Mouse (Mus musculus): ENCODE measurements around the gene Pnpla7.
"Not testable (repeated sequence)": the region's sequence is repeated elsewhere in the genome, so short reads cannot be mapped to it uniquely, and the experiment has no call there.

Pnpla7 gene

DNA sequence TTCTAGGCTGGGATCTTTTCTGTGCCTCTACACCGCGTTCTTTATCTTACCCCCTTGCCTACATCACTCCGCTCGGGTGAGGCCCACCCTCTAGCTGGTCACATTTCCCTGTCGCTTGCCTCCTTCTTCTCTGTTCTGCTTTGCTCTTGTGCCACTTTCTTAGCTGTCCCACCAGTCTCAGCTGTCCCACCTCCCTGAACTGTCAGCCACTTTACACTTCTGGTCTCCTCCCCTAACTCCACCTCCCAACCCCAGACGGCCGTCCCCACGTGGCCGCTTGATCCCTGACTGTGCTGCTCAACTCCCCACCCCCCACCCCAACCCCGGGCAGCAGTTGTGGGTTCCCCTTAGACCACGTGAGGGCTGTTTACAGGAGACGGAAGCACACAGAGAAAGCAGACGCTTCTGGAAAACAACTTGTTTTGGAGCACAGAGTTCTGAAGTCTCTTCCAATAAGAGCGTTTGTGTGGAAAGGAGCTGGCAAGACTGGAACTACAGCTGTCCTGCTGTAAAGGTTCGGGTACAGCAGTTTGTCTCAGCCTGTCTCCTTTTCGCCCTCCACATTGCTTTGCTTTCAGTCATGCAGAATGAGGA, at the start of gene Pnpla7:
Pnpla7 (plus strand) TSS at position 330 of the 594 bp plus-strand sequence.
- in situ Hi-C loops (cut with MboI; ENCODE audit: unreplicated experiment in 2 of 2): no loop called here

DNA sequence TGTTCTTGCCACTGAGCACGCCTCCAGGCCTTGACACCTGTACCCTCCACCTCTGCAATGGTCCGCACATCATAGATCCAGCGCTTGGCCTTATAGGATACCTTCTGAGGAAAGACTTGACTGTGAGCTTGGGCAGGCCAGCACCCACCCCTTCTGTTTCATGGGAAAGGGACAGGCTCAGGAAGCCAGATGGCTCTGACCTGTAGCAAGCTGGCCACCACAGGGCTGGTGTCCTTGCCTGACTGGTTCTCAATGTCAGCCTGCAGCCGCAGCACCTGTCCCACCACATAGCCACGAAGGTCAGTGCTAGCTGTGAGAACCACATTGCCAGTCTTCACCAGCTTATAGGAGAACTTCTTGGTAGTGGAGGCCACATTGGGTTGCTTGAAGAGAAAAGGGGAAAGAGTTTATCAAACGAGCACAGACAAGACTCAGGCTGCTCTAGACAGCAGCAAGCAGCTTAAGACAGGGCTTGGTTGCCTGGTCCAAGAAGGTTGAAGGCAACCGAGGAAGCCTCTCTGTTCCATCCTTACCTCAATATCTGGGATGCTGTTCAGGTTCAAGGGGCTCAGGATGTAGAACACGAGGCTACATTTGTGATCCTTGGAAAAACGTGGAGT, 49.4 kb upstream of the Pnpla7 start:
- in situ Hi-C loops (cut with MboI; ENCODE audit: unreplicated experiment in 2 of 2): no loop called here

DNA sequence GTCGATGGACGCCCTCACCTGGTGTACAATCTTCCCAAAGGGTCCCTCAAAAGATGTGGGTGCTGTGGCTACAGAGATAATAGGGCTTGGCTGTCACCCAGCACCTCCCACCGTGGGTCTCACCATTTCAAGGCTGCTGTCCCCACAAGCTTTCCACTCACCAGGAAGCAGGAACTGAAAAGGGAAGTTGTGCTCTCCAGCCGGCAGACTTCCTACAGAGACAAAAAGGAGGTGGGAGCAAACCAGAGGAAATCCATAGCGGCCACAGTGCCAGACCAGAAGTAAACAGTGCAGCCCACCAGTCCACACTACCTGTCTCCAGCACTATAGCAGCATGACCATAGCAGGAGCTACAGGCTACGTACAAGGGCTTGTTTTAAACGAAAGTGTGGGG, 48.9 kb upstream of the Pnpla7 start:
- in situ Hi-C loops (cut with MboI; ENCODE audit: unreplicated experiment in 2 of 2): no loop called here

DNA sequence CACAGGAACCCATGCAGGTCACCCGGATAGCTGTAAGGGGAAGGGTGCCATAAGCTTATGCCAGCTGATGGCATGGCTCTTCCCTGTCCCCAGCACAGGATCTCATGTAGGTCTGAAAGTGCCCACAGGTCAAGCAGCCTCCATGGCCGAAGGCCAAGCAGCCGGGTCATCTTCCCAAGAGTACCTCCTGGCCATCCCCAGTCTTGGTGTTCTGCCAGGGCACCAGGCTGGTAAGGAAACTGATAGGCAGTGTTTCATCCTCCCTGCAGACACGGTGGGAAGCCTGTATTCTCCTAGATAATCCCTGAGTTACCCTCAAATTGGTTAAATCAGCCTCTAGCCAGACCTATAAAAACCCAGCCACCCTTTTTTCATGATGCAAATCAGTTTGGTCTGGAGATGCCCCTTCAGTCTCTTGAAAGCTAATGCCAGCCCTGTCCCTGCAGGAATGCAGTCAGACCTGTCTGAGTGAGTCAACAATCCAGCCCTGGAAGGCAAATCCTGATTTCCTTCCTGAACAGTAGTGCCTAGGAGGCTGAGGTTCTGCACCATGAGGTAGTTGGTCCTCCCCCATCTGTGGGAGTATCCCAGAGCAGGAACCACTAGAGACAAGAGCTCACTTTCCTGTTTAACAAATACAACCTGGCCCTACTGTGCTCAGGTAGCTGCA, 47.9 kb upstream of the Pnpla7 start:
- in situ Hi-C loops (cut with MboI; ENCODE audit: unreplicated experiment in 2 of 2): no loop called here

DNA sequence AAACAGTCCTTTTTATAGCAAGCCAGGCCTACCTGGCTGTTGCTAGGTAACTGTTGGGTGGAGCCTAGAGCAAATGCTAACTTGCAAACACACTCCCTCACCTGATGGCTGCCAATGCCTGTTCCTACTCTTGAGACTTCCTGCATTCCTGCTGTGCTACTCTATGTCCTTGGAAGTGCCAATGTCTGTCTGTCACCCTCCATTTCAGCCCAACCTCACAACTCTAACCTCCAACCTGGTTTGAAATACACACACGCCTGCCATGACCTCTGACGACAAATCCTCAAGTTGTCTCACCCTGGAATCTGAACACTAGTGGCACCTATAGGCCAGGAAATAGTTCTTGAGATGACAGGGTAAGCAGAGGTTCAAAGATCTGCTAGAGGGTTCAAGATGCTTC, 46.7 kb upstream of the Pnpla7 start:
- in situ Hi-C loops (cut with MboI; ENCODE audit: unreplicated experiment in 2 of 2): no loop called here

DNA sequence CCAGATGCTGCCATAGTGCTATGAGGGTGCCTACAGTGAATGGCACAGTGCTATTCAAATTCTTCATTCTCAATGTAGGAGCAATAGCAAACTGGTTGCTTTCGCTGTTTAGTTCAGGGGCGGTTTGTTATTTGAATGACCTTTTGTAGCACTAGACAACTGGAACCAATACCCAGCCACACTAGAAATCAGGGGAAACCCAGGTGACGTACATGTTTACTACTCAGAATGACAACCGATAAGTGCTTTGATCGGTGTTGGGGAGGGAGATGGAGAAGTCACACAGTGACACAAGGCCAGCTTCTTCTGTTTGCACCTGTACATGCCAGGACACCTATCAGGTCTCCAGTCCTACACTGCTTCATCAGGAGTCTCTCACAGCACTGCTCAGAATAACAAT, 46.2 kb upstream of the Pnpla7 start:
- in situ Hi-C loops (cut with MboI; ENCODE audit: unreplicated experiment in 2 of 2): no loop called here

DNA sequence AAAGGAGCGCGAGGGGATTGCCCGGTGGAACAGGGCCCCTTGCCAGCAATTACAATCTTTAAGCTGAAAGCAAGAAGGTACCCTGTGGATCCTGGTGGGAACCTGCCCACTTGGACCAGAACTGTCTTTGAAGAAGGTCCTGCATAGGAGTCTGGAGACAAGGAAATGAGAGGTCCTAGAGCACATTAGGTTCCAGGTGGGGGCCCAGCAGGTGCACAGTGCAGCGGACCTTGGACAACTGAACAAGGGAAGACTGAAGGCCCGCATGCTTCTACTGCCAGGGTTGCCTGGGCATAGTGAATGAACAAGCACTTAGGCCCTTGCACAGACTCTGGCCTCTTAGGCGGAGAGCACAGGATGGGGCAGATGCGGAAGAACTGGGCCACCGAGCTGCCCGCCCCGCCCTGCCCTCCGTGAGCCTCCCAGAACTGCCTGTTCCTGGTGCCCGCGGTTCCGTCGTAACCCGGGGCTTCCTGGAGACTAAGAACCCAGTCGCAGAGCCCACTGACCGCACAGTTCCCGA, 41.3 kb upstream of the Pnpla7 start:
- in situ Hi-C loops (cut with MboI; ENCODE audit: unreplicated experiment in 2 of 2): no loop called here

DNA sequence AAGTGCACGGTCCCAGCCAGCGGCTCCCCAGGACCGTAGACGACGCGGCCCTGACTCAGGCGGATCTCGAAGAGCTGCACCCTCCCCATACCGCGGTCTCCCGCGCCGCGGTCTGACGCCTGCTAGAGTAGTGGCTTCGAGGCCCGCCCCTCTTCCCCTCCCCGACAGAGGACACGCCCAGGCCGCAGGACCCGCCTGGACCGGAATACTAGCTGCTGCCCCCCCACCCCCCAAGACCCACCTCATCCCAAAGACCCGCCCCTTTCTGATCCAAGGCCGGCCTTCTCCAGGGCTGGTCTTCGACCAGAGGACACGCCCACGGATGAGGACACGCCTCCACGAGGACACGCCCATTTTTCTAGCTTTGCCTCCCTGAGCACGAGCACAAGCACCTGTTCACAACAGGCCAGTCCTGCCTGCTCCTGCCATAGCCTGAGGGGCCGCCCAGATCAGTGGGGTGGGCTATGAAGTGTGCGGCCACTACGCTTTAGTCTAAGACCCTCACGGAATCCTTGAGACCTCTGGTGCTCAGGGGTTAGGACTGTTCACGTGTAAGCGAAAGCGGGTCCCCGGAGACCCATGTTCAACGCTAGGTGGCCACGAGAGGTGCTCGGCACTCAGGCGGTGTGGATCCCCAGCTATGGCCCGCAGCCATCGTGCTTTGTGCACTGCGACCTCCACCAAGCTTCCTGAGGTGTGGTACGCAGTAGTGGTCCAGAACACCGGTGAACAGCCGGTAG, 40.6 kb upstream of the Pnpla7 start, which contains the start of gene Arrdc1:
Arrdc1 (minus strand) TSS at position 196 of the 740 bp plus-strand sequence.
- in situ Hi-C loops (cut with MboI; ENCODE audit: unreplicated experiment in 2 of 2): no loop called here

DNA sequence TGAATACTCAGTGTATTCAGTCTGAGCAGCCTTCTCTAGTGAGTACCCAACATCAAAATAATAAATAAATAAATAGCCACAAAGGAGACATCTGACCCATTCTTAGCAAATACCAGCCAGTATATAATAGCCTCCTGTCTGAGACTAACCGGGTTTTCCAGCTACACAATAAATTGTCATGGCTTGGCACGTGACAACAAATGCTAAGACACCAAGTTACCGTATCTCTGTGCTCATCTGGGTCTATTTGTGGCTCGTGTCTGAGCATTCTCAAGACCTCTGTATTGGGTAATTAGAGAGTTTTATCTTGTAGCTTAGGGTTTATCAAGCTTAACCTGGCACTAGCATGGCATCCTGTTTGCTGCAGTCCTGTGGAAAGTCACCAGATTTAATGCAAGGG, 33.7 kb upstream of the Pnpla7 start:
- in situ Hi-C loops (cut with MboI; ENCODE audit: unreplicated experiment in 2 of 2): loop anchor here in 1 of 2 experiments (10.0 kb wide), 1 partner anchor 87 kb away; no protein-coding TSS in a partner anchor

DNA sequence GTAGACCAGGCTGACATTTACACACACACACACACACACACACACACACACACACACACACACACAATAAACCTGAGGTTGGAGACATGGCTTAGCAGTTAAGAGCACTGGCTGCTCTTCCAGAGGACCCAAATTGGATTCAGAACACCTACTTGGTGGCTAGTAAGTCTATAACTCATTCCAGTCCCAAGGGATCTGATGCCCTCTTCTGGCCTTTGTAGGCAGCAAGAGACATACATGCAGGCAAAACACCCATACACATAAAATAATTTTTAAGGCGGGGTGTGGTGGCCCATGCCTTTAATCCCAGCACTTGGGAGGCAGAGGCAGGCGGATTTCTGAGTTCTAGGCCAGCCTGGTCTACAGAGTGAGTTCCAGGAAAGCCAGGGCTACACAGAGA, 31.5 kb upstream of the Pnpla7 start:
- in situ Hi-C loops (cut with MboI; ENCODE audit: unreplicated experiment in 2 of 2): loop anchor here in 1 of 2 experiments (10.0 kb wide), 1 partner anchor 90 kb away; no protein-coding TSS in a partner anchor

DNA sequence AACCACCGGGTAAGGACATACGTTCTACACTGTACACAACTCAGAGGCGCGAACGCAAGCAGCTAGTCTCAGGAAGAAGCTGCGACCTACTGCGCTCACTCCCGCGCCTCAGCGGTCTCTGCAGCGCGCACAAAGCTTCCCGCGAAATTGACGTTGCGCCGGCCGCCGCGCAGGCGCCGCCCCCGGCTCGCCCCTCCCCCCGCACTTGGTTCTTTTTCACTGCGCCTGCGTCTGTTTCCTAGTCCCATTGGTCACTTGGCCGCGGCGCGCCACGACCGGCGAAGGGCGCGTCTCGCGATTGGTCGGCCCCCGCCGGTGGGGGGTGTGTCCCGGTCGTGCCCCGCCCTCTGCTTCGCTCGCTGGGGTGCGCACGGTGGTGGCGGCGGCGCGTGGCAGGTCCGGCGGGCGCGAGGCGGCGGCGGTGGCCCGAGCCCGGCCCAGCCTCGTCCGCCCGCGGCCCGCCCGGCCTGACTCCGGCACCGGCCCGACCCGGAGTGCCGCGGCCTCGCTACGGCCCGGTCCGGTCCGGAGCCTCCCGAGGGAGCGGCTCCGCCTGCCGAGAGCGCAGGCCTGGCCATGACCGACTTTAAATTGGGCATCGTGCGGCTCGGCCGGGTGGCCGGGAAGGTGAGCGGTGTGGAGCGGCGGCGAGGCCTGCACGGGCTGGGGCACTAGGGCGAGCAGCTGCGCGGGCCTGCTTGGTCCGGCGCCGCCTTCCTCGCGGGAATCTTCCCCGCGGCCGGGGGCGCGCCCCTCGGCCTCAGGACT, 26.2 kb upstream of the Pnpla7 start, which contains the start of gene Zmynd19:
Zmynd19 (plus strand) TSS at position 372 of the 768 bp plus-strand sequence.
- in situ Hi-C loops (cut with MboI; ENCODE audit: unreplicated experiment in 2 of 2): loop anchor here (5.0 to 10.0 kb wide), 3 partner anchors 95 to 542 kb away; no protein-coding TSS in a partner anchor

DNA sequence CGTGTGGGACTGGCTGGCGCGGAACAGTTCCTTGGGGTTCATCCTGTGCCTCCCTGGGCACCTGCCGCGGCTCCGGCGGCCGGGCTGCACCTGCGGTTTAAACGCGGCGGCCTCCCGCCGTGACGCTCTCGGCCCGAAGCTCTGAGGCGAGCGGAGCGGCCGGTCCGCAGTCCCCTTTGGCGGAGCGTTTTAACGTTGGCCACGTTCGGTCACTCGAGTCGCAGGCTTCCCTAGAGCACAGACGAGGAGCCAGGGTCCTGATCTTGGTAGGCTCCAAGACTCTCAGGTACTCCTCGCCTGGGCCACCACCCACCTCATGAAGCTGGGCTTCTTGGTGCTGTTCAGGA, 25.7 kb upstream of the Pnpla7 start:
- in situ Hi-C loops (cut with MboI; ENCODE audit: unreplicated experiment in 2 of 2): no loop called here

DNA sequence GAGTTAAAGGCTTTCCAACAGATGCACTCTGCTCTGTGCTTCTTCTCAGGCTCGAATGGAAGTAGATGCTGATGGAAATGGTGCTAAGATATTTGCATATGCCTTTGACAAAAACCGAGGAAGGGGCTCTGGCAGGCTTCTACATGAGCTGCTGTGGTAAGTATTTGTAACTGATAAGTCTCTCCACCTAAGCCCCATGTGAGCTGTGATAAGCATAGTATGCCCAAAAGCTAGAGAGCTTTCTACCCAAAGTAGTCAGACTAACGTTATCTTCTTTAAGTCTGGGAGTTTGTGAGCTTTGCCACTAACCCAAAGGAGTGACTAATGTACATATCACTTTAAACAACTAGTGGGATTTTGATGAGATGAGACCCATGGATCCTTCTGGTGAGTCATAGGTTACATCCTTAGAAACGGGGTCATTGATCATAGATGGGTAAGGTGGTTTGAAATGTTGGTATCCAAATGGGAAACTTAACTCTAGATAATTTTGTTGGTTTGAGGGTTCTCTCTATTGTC, 23.2 kb upstream of the Pnpla7 start:
- in situ Hi-C loops (cut with MboI; ENCODE audit: unreplicated experiment in 2 of 2): no loop called here

DNA sequence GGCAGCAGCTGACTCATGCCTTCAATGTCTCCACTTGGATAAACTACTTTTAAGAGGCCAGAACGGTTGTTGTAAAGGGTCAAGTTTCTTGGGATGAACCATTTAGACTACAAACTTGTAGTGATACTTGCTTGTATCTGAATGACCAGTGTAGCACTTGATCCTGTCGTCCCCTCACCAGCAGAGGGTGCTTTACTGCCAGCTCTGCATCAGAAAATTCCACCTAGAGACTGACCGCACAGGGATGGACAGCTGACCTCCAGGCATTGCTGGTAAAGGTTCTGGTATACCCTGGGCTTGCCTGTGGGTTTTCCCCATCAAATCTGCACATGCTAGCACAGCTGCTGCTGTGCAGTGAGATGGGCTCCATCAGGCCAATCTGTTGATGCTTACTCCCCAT, 14.9 kb upstream of the Pnpla7 start:
- in situ Hi-C loops (cut with MboI; ENCODE audit: unreplicated experiment in 2 of 2): no loop called here

DNA sequence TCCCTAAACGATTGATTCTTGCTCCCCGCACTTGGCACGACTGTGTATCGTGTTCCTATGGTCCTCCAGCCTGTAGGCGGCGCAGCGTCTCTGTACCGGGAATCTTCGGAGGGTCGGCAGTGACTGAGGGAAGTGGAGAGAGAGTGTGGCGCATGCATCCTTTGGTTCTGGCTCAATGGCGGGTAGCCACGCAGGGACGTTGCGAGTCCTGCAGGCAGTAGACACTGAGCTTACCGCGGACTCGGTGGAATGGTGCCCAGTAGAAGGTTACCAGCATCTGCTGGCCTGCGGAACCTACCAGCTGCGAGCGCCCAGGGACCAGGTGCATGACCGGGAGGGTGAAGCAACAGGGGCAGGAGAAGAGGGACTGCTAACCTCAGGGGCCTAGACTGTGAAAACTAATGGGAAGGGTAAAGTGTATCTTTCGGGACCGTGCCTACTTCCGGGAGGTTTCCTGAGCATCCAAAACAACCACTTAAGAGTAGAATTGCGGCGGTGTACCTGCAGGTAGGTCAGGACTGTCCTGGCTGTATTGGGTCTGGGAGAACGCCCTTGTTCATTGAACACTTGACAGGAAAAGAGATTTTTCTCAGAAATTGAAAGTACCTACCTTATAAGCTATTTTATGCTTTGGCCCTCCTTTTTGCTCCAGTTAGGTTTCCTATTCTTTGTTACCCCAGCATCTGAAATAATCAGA, 13.4 kb upstream of the Pnpla7 start, which contains the start of gene Dph7:
Dph7 (plus strand) TSS at position 97 of the 697 bp plus-strand sequence.
- in situ Hi-C loops (cut with MboI; ENCODE audit: unreplicated experiment in 2 of 2): no loop called here

DNA sequence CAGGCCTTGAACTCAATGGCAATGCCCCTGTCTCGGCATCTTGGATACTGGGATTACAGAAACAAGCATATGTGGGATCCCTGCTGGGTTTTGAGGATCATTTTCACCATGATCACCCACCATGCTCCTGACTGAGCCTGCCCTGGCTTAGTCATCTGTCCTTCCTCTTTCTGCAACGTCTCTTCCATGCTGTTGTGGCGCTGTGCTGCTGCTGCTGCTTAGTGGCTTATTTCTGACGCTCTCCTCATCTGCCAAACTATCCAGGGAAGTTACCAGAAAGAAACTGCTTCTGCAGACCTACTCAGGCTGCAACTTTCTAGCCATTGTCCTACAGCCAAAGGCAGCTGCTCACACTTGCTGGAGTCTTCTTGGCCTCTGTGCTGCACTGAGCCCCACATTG, 5.4 kb upstream of the Pnpla7 start:
- in situ Hi-C loops (cut with MboI; ENCODE audit: unreplicated experiment in 2 of 2): no loop called here

DNA sequence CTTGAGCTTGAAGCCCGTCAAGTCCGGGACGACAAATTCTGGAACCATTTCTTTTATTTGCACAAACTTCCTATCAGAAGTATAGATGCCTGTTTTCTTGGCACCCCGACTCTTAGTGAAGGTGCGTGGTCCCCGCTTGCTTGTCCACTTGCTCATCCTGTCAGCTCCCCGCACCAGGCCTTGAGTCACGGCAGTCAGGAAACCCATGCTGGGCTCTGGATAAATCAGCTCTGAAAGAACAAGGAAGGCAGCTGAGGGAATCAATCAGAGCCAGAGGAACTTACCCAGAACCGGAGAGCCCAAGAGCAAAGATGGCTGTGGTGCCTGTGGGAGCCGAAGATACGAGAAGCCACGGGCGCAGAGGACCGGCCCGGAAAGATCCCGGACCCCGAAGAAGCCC, 1.4 kb upstream of the Pnpla7 start:
- in situ Hi-C loops (cut with MboI; ENCODE audit: unreplicated experiment in 2 of 2): not testable (repeated sequence)

DNA sequence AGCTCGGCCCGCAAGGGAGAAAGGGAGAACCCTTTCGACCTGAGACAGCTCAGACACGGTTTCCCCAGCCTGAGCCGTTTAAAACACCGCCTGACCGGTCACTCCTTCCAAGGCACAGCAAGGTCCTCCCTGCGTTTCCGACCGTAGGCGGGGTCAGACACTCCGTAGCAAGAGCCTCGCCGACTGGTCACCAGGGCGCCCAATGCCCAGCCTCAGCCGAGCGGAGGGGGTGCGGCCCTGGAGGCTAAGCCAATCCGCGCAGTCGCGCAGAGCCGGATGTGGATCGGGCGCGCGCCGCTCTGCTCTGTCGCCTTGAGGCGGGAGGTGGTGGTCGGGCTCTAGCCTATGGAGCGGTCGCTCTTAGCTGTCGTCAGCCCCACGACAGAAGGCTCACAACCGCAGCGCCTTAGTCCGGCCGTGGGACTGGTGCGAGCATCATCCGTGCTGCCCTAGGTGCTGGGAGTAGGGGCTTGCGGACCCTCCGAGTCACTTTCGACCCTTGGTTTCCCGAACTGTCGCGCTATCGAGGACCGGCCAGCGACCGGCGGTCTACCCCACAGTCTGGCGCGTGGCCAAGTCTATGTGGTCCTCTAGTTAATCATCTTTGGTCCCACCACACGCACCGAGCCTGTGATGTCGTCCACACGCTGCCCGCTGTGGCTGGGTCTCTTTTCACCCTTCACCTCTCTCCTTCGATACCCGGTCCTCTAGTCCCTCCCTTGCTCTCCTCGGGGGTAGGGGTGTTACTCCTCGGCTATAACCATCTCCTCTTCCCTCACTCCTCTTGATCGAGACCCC, 728 bp upstream of the Pnpla7 start, which contains the start of gene Mrpl41:
Mrpl41 (minus strand) TSS at position 193 of the 798 bp plus-strand sequence.
- in situ Hi-C loops (cut with MboI; ENCODE audit: unreplicated experiment in 2 of 2): no loop called here
